Mouse (Mus musculus): ENCODE results near the gene Trnp1.

Trnp1 gene

DNA sequence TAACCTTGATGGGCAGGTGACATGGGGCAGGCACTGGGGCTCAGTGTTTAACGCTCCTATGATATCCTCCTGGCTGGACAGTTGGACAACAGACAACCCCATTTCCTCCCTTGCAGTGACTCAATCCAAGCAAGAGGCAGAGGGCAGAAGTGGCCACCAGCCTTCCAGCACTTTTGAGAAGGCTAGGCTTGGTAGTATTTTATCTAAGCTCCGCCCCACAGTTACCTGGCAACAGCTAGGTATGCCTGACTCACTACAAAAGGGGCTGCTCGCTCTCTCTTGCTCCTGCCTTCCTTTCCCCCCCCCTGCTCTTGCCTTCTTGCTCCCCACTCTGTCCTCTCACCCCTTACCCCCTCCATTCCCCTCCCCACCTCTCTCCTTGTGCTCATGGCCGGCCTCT, 37.0 kb downstream of the Trnp1 start:
- DNase-seq (ENCODE audit: low read depth, low spot score), result no peak

DNA sequence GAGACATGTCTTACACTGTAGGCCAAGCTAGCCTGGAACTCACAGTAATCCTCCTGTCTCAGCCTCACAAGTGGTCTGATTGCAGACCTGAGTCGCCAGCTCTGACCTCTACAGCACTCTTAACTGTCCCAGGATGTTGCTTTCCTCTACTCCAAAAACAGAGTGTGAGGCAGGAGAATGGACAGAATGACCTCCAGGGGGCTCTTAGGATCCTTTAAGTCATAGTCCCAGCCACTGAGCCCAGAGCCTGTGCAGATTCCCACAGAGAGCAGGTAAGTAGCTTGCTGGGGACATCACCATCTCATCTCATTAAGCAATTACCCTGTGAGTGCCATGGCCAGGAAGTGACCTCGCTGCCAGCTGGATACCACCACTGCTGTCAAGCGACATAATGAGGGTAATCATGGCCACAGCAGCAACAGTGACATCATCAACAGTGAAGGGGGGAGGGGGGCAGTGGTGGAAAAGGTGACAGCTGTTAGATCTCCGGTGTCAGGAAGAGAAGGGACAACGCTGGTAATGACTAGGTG, 37.5 kb downstream of the Trnp1 start:
- no peak for DNase-seq (ENCODE audit: low read depth, low spot score)

DNA sequence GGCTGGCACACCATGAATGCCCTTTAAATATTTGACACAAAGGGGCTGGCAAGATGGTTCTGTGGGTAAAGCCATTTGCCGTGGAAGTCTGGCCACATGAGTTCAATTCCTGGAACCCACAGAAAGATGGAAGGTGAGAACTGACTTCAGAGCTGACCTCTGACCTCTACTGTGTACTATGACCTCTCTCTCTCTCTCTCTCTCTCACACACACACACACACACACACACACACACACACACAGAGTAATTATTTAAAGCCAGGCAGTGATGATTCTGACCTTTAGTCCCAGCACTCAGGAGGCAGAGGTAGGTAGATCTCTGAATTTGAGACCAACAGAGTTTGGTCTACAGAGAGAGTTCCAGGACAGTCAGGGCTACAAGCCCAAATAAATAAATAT, 38.3 kb downstream of the Trnp1 start:
- no peak for DNase-seq (ENCODE audit: low read depth, low spot score)

DNA sequence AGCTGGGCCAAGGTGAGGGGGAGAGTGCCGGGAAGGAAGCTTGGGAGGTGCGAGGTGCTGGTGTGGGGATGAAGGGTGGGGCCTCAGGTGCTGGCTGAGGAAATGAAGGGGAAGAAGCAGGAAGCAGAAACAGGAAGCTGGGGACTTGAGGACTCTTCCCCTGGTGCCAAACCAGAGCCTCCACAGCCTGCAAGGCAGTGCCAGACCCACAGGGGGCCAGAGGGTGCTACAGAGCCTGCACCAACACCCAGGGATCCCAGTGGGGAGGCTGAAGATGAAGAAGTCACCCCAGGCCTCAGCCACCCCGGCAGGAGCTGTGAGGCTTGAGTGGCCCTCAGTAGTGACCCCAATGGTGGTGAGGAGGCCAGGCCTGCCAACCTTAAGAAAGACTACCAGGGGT, 40.3 kb downstream of the Trnp1 start:
- DNase-seq (ENCODE audit: low read depth, low spot score), result no peak

DNA sequence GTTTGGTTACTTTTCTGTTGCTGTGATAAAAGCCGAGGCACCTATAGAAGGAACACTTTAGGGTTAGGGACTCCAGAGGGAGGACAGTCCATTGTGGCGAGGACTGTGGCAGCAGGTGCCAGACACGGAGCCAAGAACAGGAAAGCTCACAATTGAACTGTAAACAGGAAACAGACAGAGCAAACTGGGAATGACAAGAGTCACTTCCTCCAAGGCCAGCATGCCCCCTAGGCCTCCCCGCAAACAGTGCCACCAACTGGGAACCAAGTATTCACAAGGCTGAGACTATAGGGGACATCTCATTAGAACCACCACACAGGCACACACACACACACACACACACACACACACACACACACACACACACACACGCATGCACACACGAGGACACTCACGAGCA, 45.9 kb downstream of the Trnp1 start:
- no peak for DNase-seq (ENCODE audit: low read depth, low spot score)

DNA sequence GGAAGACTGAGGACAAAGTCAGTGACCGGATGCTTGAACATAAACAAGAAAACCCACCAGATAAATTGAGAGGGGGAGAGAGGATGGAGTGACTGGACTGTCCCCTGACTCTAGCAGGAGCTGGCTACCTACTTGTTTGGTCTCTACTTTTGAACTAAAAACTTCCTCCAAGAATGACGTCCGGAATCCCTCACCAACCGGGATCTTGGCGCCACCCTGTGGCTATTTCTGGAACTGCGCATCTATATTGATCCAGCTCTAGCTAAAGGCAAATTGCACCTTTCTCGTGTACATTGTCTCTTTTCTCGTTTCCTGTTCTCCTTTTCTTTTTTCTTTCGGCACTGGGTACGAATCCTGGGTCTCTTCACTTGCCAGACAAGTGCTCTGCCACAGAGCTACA, 46.8 kb downstream of the Trnp1 start:
- peak; percentile 74 for DNase-seq (ENCODE audit: low read depth, low spot score)

DNA sequence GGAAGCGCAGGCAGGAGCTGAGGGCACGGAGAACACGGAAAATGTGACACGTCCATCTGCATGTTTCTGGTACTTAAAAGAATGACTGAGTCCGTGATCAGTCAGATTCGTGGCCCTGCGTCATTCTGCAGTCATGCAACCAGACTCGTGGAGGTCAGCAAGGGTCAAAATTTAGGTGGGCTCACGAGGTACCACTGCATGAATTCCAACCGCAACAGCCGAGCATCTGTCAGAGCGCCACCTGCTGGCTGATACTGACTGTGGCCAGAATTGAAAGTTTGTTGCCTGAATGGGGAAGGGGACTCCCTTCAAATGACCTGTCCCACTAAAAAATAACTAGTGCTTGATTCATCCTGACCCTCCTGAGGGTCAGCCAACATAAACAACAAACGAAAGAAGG, 48.6 kb downstream of the Trnp1 start:
- peak; percentile 74 for DNase-seq (ENCODE audit: low read depth, low spot score)

DNA sequence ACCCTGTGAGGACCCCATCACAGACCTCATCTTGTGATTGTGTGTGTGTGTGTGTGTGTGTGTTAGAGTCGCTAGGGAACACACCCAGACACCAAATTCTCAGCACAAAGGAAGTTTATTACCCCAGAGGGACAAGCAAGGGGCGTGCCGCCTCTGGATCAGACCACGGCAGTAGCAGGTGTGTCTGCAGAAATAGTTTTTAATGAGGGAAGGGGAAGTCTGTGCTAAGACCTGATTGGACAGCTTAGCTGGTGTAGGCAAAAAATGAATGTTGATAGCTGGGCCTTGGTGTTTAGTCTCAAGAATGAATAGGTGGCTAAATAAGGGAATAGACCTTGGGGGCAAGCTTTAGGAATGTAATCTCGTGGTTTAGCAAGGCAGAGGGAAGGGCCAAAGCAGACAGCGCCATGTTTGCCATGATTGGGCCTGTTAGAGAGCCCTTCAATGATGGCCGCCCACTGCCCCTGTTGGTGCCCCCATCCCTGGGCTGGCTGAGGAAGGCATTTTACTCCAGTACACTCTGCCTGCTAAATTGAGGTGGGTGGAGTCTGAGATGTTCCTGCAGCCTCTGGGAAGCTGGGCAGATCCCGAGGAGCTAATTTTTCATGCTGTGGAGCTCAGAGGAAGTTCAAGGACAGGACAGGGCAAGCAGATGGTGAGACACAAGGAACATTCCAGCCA, 49.5 kb downstream of the Trnp1 start:
- DNase-seq (ENCODE audit: low read depth, low spot score), result no peak

DNA sequence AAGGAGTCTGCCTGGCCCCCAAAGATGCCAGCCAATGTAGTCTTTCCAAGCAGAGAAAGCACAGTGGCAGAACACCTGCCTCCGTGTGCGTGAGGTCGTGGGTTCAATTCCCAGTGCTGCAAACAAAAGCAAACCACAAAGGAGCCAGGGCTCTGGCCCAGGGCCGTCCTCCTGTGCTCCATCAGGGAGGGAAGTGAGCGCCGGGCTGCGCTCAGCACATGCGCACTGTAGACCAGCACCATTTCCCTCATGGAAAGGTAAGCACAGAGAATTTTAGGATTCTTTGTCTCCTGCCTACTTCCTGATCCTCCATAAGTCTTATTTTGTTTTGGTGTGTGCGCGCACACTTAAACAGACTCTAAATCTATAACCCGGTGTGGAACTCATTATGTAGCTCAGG, 50.4 kb downstream of the Trnp1 start:
- DNase-seq (ENCODE audit: low read depth, low spot score), result peak; percentile 70

DNA sequence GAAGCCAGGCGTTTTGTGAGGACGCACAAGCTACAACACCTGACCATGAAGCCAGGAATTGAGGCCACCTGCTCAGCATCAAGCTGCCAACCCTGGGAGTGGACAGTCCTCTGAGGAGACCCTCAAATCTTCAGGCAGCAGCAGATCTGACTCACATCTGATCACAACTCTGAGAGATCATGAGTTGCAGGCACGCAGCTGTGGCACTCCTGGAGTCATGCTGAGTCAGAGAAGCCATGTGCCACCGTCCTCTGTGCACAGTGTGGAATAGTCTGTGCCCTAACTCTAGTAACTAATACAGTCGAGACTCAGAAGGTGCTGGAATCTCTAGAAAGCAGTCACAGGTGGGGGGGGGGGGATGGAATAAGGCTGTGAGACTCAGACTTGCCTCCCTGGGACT, 51.0 kb downstream of the Trnp1 start:
- no peak for DNase-seq (ENCODE audit: low read depth, low spot score)

DNA sequence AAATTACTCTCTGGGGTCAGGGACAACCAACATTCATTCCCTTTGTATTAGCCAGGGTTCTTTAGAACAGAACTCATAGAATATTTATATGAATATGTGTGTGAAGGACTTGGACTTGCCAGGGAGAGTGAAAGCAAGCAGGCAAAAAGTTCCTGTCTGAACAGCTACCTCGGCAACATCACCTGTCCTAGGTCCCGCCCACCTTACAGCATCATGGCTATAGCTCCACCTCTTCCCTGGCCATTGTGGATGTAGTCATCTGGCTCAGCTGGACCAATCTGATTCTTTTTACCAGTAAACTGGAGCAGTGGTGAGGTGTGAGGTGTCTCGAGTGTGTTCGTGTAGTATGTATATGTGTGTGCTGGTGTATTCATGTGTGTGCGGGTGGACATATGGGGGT, 52.6 kb downstream of the Trnp1 start:
- peak; percentile 80 for DNase-seq (ENCODE audit: low read depth, low spot score)

DNA sequence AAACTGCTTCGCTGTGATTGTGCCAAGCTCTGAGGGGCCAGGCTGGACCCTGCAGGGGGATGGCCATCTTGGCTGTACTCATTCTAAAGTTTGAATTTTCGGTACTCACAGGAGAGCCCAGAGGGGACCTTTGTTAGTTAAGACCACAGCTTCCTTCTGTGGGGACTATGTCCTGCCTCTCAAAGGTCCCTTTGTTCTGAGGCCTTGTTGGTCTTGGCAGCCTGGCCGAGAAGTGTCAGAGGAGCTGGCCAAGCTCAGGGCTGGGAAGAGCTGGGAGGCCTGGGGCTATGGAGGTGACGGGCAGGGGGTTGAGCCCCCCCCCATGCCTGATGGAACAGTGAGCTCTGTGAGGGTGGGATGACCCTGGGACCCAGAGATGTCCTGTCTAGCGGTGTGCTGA, 55.3 kb downstream of the Trnp1 start:
- no peak for DNase-seq (ENCODE audit: low read depth, low spot score)

DNA sequence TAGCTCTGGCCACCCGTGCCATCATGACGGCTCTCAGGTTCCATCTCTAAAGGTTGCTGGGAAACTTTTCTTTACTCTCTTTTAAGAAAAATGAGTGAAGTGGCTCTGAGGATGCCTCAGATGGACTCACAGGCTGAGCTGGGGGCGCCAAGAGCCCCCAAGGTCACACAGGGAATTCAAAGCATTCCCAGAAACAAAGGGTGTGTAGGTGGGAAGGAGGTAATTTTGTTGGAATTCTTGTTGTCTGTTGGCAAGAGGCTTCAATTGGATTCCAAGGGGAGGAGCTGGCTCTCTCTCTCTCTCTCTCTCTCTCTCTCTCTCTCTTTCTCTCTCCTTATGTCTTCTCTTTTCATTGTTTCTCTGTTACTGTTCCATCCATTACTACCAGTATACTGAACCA, 56.2 kb downstream of the Trnp1 start:
- peak; percentile 73 for DNase-seq (ENCODE audit: low read depth, low spot score)
